ENCODE assay signal across 17 mouse cellular contexts in genomic region chr5:92219826-92220225, GRCm38 (mm10). TPM values are rescaled to one million over a fixed set of nuclear protein-coding genes. Genes with fewer than 3 reads are reported as not detected.
DNase-seq lines count a peak whose midpoint lies in the region; ATAC-seq and TF ChIP-seq lines count a peak whose summit lies in the region.
"Had no signal": no experiment of that assay in that cellular context is flagged by ENCODE, and none has a peak within 500 bp of the region (broad histone marks: within the 10 kb centered on the region; RNA-seq: fewer than 3 reads in every experiment).

No protein-coding gene starts in this region.

- no peak for TF ChIP-seq POLR2A in lung, adult 2 months (IDR thresholded peaks at IDR 0.05; ENCODE audit: borderline replicate concordance, extremely low read depth, low read depth, low read length)

- no peaks in the 10 kb centered on the region for H3K4me1 ChIP-seq in lung, adult 2 months (ENCODE audit: control insufficient read depth, insufficient read depth, low read length)
- H3K4me1 ChIP-seq: embryonic facial prominence, embryonic 13.5 days had no signal

- peak; percentile 39; the same call in 1 of the 2 replicates for ATAC-seq in common myeloid progenitor, adult 5-6 weeks (replicated peaks; ENCODE audit: low read depth, poor library complexity, severe bottlenecking)
- ATAC-seq: inflammation-experienced regulatory T-cells, adult 6 months; liver, postnatal 0 days had no signal

- DNase-seq in cerebellum, postnatal 10 days, result peak; percentile 72 to 76
- DNase-seq in cerebellum, adult 9-10 months, result no peak
- peak; percentile 9 for DNase-seq in lung, postnatal 10 days
- DNase-seq in lung, adult 2 months, result no peak
- peak; percentile 15 for DNase-seq in retina, embryonic 14.5 days (ENCODE audit: low spot score)
- DNase-seq in layer of hippocampus, postnatal 36 days, result no peak
- no peak for DNase-seq in gastrocnemius, adult 18-20 months (ENCODE audit: low spot score)
- DNase-seq: B cell, adult 2 months; cerebellum, adult 11 months; liver, postnatal 0 days had no signal

- WGBS in lung, adult 2 months, result 56% methylated on average over 6 of the region's 6 CpGs

- no peak for TF ChIP-seq CTCF in lung, adult 2 months (IDR thresholded peaks at IDR 0.05; ENCODE audit: insufficient read depth, low read length)

- H3K4me3 ChIP-seq in lung, adult 2 months (replicated peaks; ENCODE audit: extremely low read depth, low read depth, low read length), result no peak overlapping the region
- H3K4me3 ChIP-seq: embryonic facial prominence, embryonic 13.5 days; neural tube, embryonic 13.5 days had no signal

RNA-seq across cellular contexts. Expression of gene U90926, which starts 4.6 kb away (rescaled TPM):
- not detected in 2 replicates for polyA plus RNA-seq in lung, adult 2 months (2012; rRNA removed)
- not detected in 2 replicates for total RNA-seq in common myeloid progenitor, adult 5-6 weeks (2017)
- not detected for total RNA-seq in layer of hippocampus, postnatal 36 days (2021)
- total RNA-seq in gastrocnemius, adult 18-20 months (2021), result not detected
- total RNA-seq: gastrocnemius, postnatal 4 days; left cerebral cortex, postnatal 10 days had no signal
- polyA plus RNA-seq: embryonic facial prominence, embryonic 13.5 days; inflammation-experienced regulatory T-cells, adult 6 months; liver, postnatal 0 days; neural tube, embryonic 13.5 days; spleen, adult 2 months had no signal

RNA-seq across cellular contexts. Expression of gene Ppef2, which starts 36.3 kb away (rescaled TPM):
- 2.6 and 3.1 TPM in 2 replicates for polyA plus RNA-seq in lung, adult 2 months (2012; rRNA removed)
- not detected in 2 replicates for total RNA-seq in common myeloid progenitor, adult 5-6 weeks (2017)
- total RNA-seq in layer of hippocampus, postnatal 36 days (2021), result under 1 TPM; 0.82 to 0.94 TPM
- not detected for total RNA-seq in gastrocnemius, adult 18-20 months (2021)
- polyA plus RNA-seq: liver, postnatal 0 days had no signal

RNA-seq across cellular contexts. Expression of gene Naaa, which starts 58.1 kb away (rescaled TPM):
- 81.2 and 91.1 TPM in 2 replicates for polyA plus RNA-seq in lung, adult 2 months (2012; rRNA removed)
- total RNA-seq in common myeloid progenitor, adult 5-6 weeks (2017), result 3.4 and 8.2 TPM in 2 replicates
- 10 to 100 TPM; 45.7 to 48.5 TPM for total RNA-seq in layer of hippocampus, postnatal 36 days (2021)
- 1 to 10 TPM; 6.1 to 7.0 TPM for total RNA-seq in gastrocnemius, adult 18-20 months (2021)

Comparison
In these comparisons a context has a peak if more than half of its experiments do, and no peak if none do; other contexts are left out.
1. DNase-seq: peak in cerebellum, postnatal 10 days (2 of 2), lung, postnatal 10 days (single experiment) and retina, embryonic 14.5 days (single experiment); none in cerebellum, adult 9-10 months (single experiment), lung, adult 2 months (single experiment), layer of hippocampus, postnatal 36 days (0 of 2) and gastrocnemius, adult 18-20 months (single experiment).